Mouse (Mus musculus): ENCODE data around the gene Hmcn1. TPM values are rescaled to one million over a fixed set of nuclear protein-coding genes. Genes with fewer than 3 reads are reported as not detected.

The Hmcn1 gene
- polyA plus RNA-seq, 1 experiment from 2014 or later, result 3.3 TPM

DNA sequence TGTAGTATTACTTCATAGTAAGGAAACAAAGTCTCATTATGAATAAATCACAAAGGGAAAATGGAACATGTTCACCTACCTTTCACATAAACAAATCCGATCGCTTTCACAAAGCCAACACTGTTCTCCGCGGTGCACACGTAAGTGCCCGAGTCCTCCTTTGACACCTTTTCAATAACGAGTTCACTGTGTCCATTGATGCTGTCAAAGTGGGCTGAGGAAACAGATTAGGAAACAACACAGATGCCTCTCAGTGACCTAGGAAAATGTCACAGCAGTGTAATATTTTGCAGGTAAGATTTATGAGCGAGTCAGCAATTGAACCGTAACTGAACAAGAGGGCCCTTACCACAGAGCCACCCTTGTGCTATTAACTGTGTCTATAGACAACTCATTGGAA lies 382.7 kb downstream of the Hmcn1 start:
- Histone ChIP-seq H3K4me2 (ENCODE audit: low read depth, low read length) (no peak overlapping the region), H3K9ac (ENCODE audit: low read depth, low read length) (no peak overlapping the region), H3K27me3 (replicated peaks; ENCODE audit: control insufficient read depth, insufficient read depth, low read length) (no peaks in the 10 kb centered on the region), H3K27ac (ENCODE audit: low read length) (no peak overlapping the region), H3K4me1 (ENCODE audit: control insufficient read depth, insufficient read depth, low read length) (no peaks in the 10 kb centered on the region), H3K36me3 (ENCODE audit: control insufficient read depth, insufficient read depth, low read length) (no peaks in the 10 kb centered on the region), H3K9me3 (ENCODE audit: control insufficient read depth, low read length) (no peaks in the 10 kb centered on the region), H3K4me3 (ENCODE audit: low read length) (no peak overlapping the region)
- ATAC-seq, result no peak
- WGBS, result 82% methylated on average over 9 of the region's 9 CpGs

- no peak overlapping the region for H3K4me2 ChIP-seq (ENCODE audit: low read depth, low read length)
- 71% methylated on average over 4 of the region's 4 CpGs for WGBS
- no peak overlapping the region for H3K4me3 ChIP-seq (ENCODE audit: low read length)
- H3K9ac ChIP-seq (ENCODE audit: low read depth, low read length), result no peak overlapping the region
- no peaks in the 10 kb centered on the region for H3K36me3 ChIP-seq (ENCODE audit: control insufficient read depth, insufficient read depth, low read length)
- ATAC-seq, result no peak
- no peaks in the 10 kb centered on the region for H3K9me3 ChIP-seq (ENCODE audit: control insufficient read depth, low read length)
- no peaks in the 10 kb centered on the region for H3K4me1 ChIP-seq (ENCODE audit: control insufficient read depth, insufficient read depth, low read length)
- no peaks in the 10 kb centered on the region for H3K27me3 ChIP-seq (replicated peaks; ENCODE audit: control insufficient read depth, insufficient read depth, low read length)
- H3K27ac ChIP-seq (ENCODE audit: low read length), result no peak overlapping the region
Observed at GRCm38 (mm10) chr1:150606173-150606572, 387.1 kb downstream of the Hmcn1 start.

GRCm38 (mm10) chr1:150593614-150594013 lies 399.6 kb downstream of the Hmcn1 start:
- Histone ChIP-seq H3K27ac (ENCODE audit: low read length) (no peak overlapping the region), H3K4me1 (ENCODE audit: control insufficient read depth, insufficient read depth, low read length) (no peaks in the 10 kb centered on the region), H3K4me3 (ENCODE audit: low read length) (no peak overlapping the region), H3K36me3 (ENCODE audit: control insufficient read depth, insufficient read depth, low read length) (no peaks in the 10 kb centered on the region), H3K9me3 (ENCODE audit: control insufficient read depth, low read length) (no peaks in the 10 kb centered on the region), H3K9ac (ENCODE audit: low read depth, low read length) (no peak overlapping the region), H3K27me3 (replicated peaks; ENCODE audit: control insufficient read depth, insufficient read depth, low read length) (no peaks in the 10 kb centered on the region), H3K4me2 (ENCODE audit: low read depth, low read length) (no peak overlapping the region)
- WGBS, result 46% methylated on average over 13 of the region's 13 CpGs
- no peak for ATAC-seq

DNA sequence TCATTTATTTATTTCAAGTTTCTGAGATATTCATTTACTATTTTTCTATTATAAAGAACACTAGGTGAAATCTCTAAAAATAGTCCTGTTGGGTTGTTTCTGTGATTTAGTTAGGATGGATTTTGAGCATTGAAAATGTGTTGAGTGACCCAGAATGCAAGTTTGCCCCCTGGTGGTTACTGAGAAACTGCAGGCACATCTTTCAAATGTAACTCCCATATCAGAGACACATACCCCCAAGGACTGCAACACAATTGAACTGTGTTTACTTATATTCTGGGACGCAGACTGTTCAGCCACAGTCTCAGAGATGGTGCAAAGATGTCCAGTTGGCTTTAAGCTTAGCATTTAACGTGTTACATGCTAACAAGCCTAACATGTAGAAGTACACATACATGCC lies 402.0 kb downstream of the Hmcn1 start:
- Histone ChIP-seq H3K27me3 (replicated peaks; ENCODE audit: control insufficient read depth, insufficient read depth, low read length) (no peaks in the 10 kb centered on the region), H3K4me3 (ENCODE audit: low read length) (no peak overlapping the region), H3K4me2 (ENCODE audit: low read depth, low read length) (no peak overlapping the region), H3K36me3 (ENCODE audit: control insufficient read depth, insufficient read depth, low read length) (no peaks in the 10 kb centered on the region), H3K4me1 (ENCODE audit: control insufficient read depth, insufficient read depth, low read length) (no peaks in the 10 kb centered on the region), H3K9ac (ENCODE audit: low read depth, low read length) (no peak overlapping the region), H3K27ac (ENCODE audit: low read length) (no peak overlapping the region), H3K9me3 (ENCODE audit: control insufficient read depth, low read length) (no peaks in the 10 kb centered on the region)
- 31% methylated on average over 2 of the region's 2 CpGs for WGBS
- no peak for ATAC-seq

- Histone ChIP-seq H3K4me2 (ENCODE audit: low read depth, low read length) (no peak overlapping the region), H3K27ac (ENCODE audit: low read length) (no peak overlapping the region), H3K4me3 (ENCODE audit: low read length) (no peak overlapping the region), H3K27me3 (replicated peaks; ENCODE audit: control insufficient read depth, insufficient read depth, low read length) (no peaks in the 10 kb centered on the region), H3K4me1 (ENCODE audit: control insufficient read depth, insufficient read depth, low read length) (no peaks in the 10 kb centered on the region), H3K9ac (ENCODE audit: low read depth, low read length) (no peak overlapping the region), H3K9me3 (ENCODE audit: control insufficient read depth, low read length) (no peaks in the 10 kb centered on the region), H3K36me3 (ENCODE audit: control insufficient read depth, insufficient read depth, low read length) (no peaks in the 10 kb centered on the region)
- no peak for ATAC-seq
Observed at GRCm38 (mm10) chr1:150587410-150587809, 405.8 kb downstream of the Hmcn1 start.

DNA sequence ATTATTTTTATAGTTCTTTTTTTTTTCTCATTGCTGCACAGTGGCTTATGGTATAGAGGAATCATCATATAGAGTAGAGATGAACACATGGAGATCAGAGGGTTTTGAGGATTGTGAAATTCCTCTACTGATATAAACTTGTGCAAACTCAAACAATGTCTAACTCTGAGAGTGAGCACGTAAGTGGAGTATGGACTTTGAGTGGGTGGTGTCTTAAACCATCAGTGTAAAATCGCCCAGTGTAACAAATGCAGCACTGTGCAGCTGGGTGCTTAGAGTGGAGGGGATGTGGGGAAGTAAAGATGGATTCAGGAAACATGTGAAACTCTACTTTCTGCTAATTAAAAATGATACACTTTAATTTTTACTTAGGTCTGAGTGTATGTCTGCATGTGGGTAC lies 408.8 kb downstream of the Hmcn1 start:
- H3K4me2 ChIP-seq (ENCODE audit: low read depth, low read length), result no peak overlapping the region
- H3K27ac ChIP-seq (ENCODE audit: low read length), result no peak overlapping the region
- H3K4me1 ChIP-seq (ENCODE audit: control insufficient read depth, insufficient read depth, low read length), result no peaks in the 10 kb centered on the region
- WGBS, result 69% methylated on average over 2 of the region's 2 CpGs
- no peak for ATAC-seq
- H3K27me3 ChIP-seq (replicated peaks; ENCODE audit: control insufficient read depth, insufficient read depth, low read length), result no peaks in the 10 kb centered on the region
- no peaks in the 10 kb centered on the region for H3K36me3 ChIP-seq (ENCODE audit: control insufficient read depth, insufficient read depth, low read length)
- no peak overlapping the region for H3K9ac ChIP-seq (ENCODE audit: low read depth, low read length)
- no peak overlapping the region for H3K4me3 ChIP-seq (ENCODE audit: low read length)
- no peaks in the 10 kb centered on the region for H3K9me3 ChIP-seq (ENCODE audit: control insufficient read depth, low read length)

GRCm38 (mm10) chr1:150583734-150584133 lies 409.5 kb downstream of the Hmcn1 start:
- Histone ChIP-seq H3K27ac (ENCODE audit: low read length) (no peak overlapping the region), H3K27me3 (replicated peaks; ENCODE audit: control insufficient read depth, insufficient read depth, low read length) (no peaks in the 10 kb centered on the region), H3K4me2 (ENCODE audit: low read depth, low read length) (no peak overlapping the region), H3K36me3 (ENCODE audit: control insufficient read depth, insufficient read depth, low read length) (no peaks in the 10 kb centered on the region), H3K9ac (ENCODE audit: low read depth, low read length) (no peak overlapping the region), H3K4me3 (ENCODE audit: low read length) (no peak overlapping the region), H3K4me1 (ENCODE audit: control insufficient read depth, insufficient read depth, low read length) (no peaks in the 10 kb centered on the region), H3K9me3 (ENCODE audit: control insufficient read depth, low read length) (no peaks in the 10 kb centered on the region)
- WGBS, result 53% methylated on average over 8 of the region's 8 CpGs
- no peak for ATAC-seq

- H3K27ac ChIP-seq (ENCODE audit: low read length), result no peak overlapping the region
- no peaks in the 10 kb centered on the region for H3K36me3 ChIP-seq (ENCODE audit: control insufficient read depth, insufficient read depth, low read length)
- H3K4me1 ChIP-seq (ENCODE audit: control insufficient read depth, insufficient read depth, low read length), result no peaks in the 10 kb centered on the region
- no peak overlapping the region for H3K4me2 ChIP-seq (ENCODE audit: low read depth, low read length)
- H3K4me3 ChIP-seq (ENCODE audit: low read length), result no peak overlapping the region
- H3K9me3 ChIP-seq (ENCODE audit: control insufficient read depth, low read length), result no peaks in the 10 kb centered on the region
- H3K27me3 ChIP-seq (replicated peaks; ENCODE audit: control insufficient read depth, insufficient read depth, low read length), result no peaks in the 10 kb centered on the region
- 81% methylated on average over 7 of the region's 7 CpGs for WGBS
- H3K9ac ChIP-seq (ENCODE audit: low read depth, low read length), result no peak overlapping the region
- no peak for ATAC-seq
Observed at GRCm38 (mm10) chr1:150580561-150580960, 412.7 kb downstream of the Hmcn1 start.

- no peak overlapping the region for H3K27ac ChIP-seq (ENCODE audit: low read length)
- H3K4me3 ChIP-seq (ENCODE audit: low read length), result no peak overlapping the region
- H3K4me1 ChIP-seq (ENCODE audit: control insufficient read depth, insufficient read depth, low read length), result no peaks in the 10 kb centered on the region
- H3K9ac ChIP-seq (ENCODE audit: low read depth, low read length), result no peak overlapping the region
- no peaks in the 10 kb centered on the region for H3K36me3 ChIP-seq (ENCODE audit: control insufficient read depth, insufficient read depth, low read length)
- no peaks in the 10 kb centered on the region for H3K9me3 ChIP-seq (ENCODE audit: control insufficient read depth, low read length)
- WGBS, result 88% methylated on average over 8 of the region's 8 CpGs
- H3K4me2 ChIP-seq (ENCODE audit: low read depth, low read length), result no peak overlapping the region
- no peak for ATAC-seq
- no peaks in the 10 kb centered on the region for H3K27me3 ChIP-seq (replicated peaks; ENCODE audit: control insufficient read depth, insufficient read depth, low read length)
Observed at GRCm38 (mm10) chr1:150573407-150573806, 419.8 kb downstream of the Hmcn1 start.

DNA sequence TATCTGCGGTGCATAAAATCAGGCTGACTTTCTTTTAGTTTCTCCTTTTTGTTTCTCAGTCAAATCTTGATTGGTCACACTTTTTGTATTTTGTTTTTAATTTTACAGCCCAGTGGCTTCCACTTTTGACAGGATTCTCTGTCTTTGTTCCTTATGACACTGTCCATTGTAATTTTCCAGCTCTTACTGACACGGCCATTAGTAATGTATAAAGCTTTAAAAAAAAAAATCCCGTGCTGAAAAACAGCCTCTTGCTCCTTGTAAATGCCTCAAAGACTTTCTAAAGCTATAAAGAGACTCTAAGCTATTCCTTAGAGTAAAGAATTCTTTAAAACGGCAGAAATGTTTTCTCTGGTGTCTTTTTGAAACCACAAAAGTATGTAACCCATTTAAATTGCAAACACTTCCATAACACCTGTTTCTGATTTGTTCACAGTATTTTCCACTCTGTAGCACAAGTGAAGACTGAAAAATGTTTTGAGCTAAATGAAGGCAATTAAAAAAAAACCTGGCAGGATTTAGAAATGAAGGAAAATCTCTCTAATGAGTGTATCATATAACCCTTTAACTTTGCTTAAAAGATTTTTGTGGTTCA lies 422.6 kb downstream of the Hmcn1 start:
- WGBS, result 57% methylated on average over 4 of the region's 4 CpGs
- no peak overlapping the region for H3K4me2 ChIP-seq (ENCODE audit: low read depth, low read length)
- H3K4me1 ChIP-seq (ENCODE audit: control insufficient read depth, insufficient read depth, low read length), result no peaks in the 10 kb centered on the region
- no peaks in the 10 kb centered on the region for H3K36me3 ChIP-seq (ENCODE audit: control insufficient read depth, insufficient read depth, low read length)
- H3K4me3 ChIP-seq (ENCODE audit: low read length), result no peak overlapping the region
- no peak overlapping the region for H3K27ac ChIP-seq (ENCODE audit: low read length)
- H3K9ac ChIP-seq (ENCODE audit: low read depth, low read length), result no peak overlapping the region
- no peaks in the 10 kb centered on the region for H3K27me3 ChIP-seq (replicated peaks; ENCODE audit: control insufficient read depth, insufficient read depth, low read length)
- no peaks in the 10 kb centered on the region for H3K9me3 ChIP-seq (ENCODE audit: control insufficient read depth, low read length)
- no peak for ATAC-seq
